Mouse (Mus musculus): Measurements from ENCODE around the gene Vegfc. TPM values are rescaled to one million over a fixed set of nuclear protein-coding genes. Genes with fewer than 3 reads are reported as not detected.

The Vegfc gene
- 6.1 and 7.9 TPM in 2 replicates for polyA plus RNA-seq (2016; fragmentation: Nextera tagmentation; extraction: Ambion mirVana)

GRCm38 (mm10) chr8:54077271-54078120 is at the start of gene Vegfc:
Gene Vegfc (plus strand): TSS chr8:54077606.
- H3K4me2 ChIP-seq (replicated peaks), result peak within 1 kb of the TSS; percentile 79
- H3K27me3 ChIP-seq (replicated peaks), result no peaks in the 10 kb centered on the region
- peak within 1 kb of the TSS; percentile 73 for H3K4me3 ChIP-seq
- peak within 1 kb of the TSS; percentile 75 for H3K9ac ChIP-seq
- peaks cover 4% of the 10 kb centered on the region; the same call in 1 of the 2 replicates for H3K4me1 ChIP-seq
- peak within 1 kb of the TSS; percentile 57; the same call in 1 of the 2 replicates for H3K27ac ChIP-seq
- H3K36me3 ChIP-seq, result no peaks in the 10 kb centered on the region
- peak; percentile 86 for ATAC-seq (ENCODE audit: low FRiP score, low read depth)
- under 1% methylated on average over 69 of the region's 79 CpGs for WGBS
- H3K9me3 ChIP-seq, result no peaks in the 10 kb centered on the region

- no peak for ATAC-seq (ENCODE audit: low FRiP score, low read depth)
- Histone ChIP-seq H3K9me3 (no peaks in the 10 kb centered on the region), H3K36me3 (no peaks in the 10 kb centered on the region), H3K4me1 (no peaks in the 10 kb centered on the region), H3K9ac (no peak overlapping the region), H3K27ac (no peak overlapping the region), H3K4me3 (no peak overlapping the region), H3K27me3 (replicated peaks) (no peaks in the 10 kb centered on the region), H3K4me2 (replicated peaks) (no peak overlapping the region)
- 78% methylated on average over 1 of the region's 1 CpGs for WGBS
Measured at GRCm38 (mm10) chr8:54034584-54034983, 42.8 kb upstream of the Vegfc start.

- Histone ChIP-seq H3K9me3 (no peaks in the 10 kb centered on the region), H3K4me3 (no peak overlapping the region), H3K4me1 (no peaks in the 10 kb centered on the region), H3K27me3 (replicated peaks) (no peaks in the 10 kb centered on the region), H3K9ac (no peak overlapping the region), H3K4me2 (replicated peaks) (no peak overlapping the region), H3K36me3 (no peaks in the 10 kb centered on the region), H3K27ac (no peak overlapping the region)
- ATAC-seq (ENCODE audit: low FRiP score, low read depth), result no peak
- WGBS, result 52% methylated on average over 1 of the region's 1 CpGs
Measured at GRCm38 (mm10) chr8:54042601-54043000, 34.8 kb upstream of the Vegfc start.

- no peak overlapping the region for H3K4me3 ChIP-seq
- no peak overlapping the region for H3K27ac ChIP-seq
- no peak overlapping the region for H3K4me2 ChIP-seq (replicated peaks)
- H3K4me1 ChIP-seq, result no peaks in the 10 kb centered on the region
- H3K27me3 ChIP-seq (replicated peaks), result no peaks in the 10 kb centered on the region
- H3K9ac ChIP-seq, result no peak overlapping the region
- H3K36me3 ChIP-seq, result no peaks in the 10 kb centered on the region
- no peak for ATAC-seq (ENCODE audit: low FRiP score, low read depth)
- no peaks in the 10 kb centered on the region for H3K9me3 ChIP-seq
- 94% methylated on average over 1 of the region's 1 CpGs for WGBS
Measured at GRCm38 (mm10) chr8:54043468-54043867, 33.9 kb upstream of the Vegfc start.

GRCm38 (mm10) chr8:54053210-54053609 is 24.2 kb upstream of the Vegfc start:
- no peak overlapping the region for H3K9ac ChIP-seq
- no peaks in the 10 kb centered on the region for H3K4me1 ChIP-seq
- no peak overlapping the region for H3K4me2 ChIP-seq (replicated peaks)
- H3K9me3 ChIP-seq, result no peaks in the 10 kb centered on the region
- WGBS, result 26% methylated on average over 1 of the region's 1 CpGs
- no peaks in the 10 kb centered on the region for H3K36me3 ChIP-seq
- no peak overlapping the region for H3K27ac ChIP-seq
- no peaks in the 10 kb centered on the region for H3K27me3 ChIP-seq (replicated peaks)
- H3K4me3 ChIP-seq, result no peak overlapping the region
- ATAC-seq (ENCODE audit: low FRiP score, low read depth), result peak; percentile 71; the same call in 1 of the 2 replicates

GRCm38 (mm10) chr8:54065492-54065891 is 11.9 kb upstream of the Vegfc start:
- Histone ChIP-seq H3K9ac (no peak overlapping the region), H3K27ac (no peak overlapping the region), H3K4me1 (no peaks in the 10 kb centered on the region), H3K4me2 (replicated peaks) (no peak overlapping the region), H3K4me3 (no peak overlapping the region), H3K9me3 (no peaks in the 10 kb centered on the region), H3K36me3 (no peaks in the 10 kb centered on the region), H3K27me3 (replicated peaks) (no peaks in the 10 kb centered on the region)
- 71% methylated on average over 4 of the region's 4 CpGs for WGBS
- ATAC-seq (ENCODE audit: low FRiP score, low read depth), result no peak

- 0 out of 2 replicates have a peak overlapping the region, but pooled peaks have one; percentile 75 for H3K9ac ChIP-seq
- ATAC-seq (ENCODE audit: low FRiP score, low read depth), result no peak
- H3K4me3 ChIP-seq, result peak overlapping the region; percentile 73; the same call in 1 of the 2 replicates
- H3K9me3 ChIP-seq, result no peaks in the 10 kb centered on the region
- H3K36me3 ChIP-seq, result no peaks in the 10 kb centered on the region
- peaks cover 4% of the 10 kb centered on the region; the same call in 1 of the 2 replicates for H3K4me1 ChIP-seq
- H3K27me3 ChIP-seq (replicated peaks), result no peaks in the 10 kb centered on the region
- WGBS, result 74% methylated on average over 1 of the region's 1 CpGs
- H3K27ac ChIP-seq, result no peak overlapping the region
- peak overlapping the region; percentile 79 for H3K4me2 ChIP-seq (replicated peaks)
Measured at GRCm38 (mm10) chr8:54076301-54076700, 1.1 kb upstream of the Vegfc start.

GRCm38 (mm10) chr8:54076791-54077270 is 575 bp upstream of the Vegfc start:
- Histone ChIP-seq H3K27ac (peak overlapping the region; percentile 57; the same call in 1 of the 2 replicates), H3K36me3 (no peaks in the 10 kb centered on the region), H3K4me3 (peak overlapping the region; percentile 73), H3K9ac (peak overlapping the region; percentile 75), H3K27me3 (replicated peaks) (no peaks in the 10 kb centered on the region), H3K4me1 (peaks cover 4% of the 10 kb centered on the region; the same call in 1 of the 2 replicates), H3K4me2 (replicated peaks) (peak overlapping the region; percentile 79), H3K9me3 (no peaks in the 10 kb centered on the region)
- WGBS, result 1% methylated on average over 16 of the region's 28 CpGs
- peak; percentile 94 for ATAC-seq (ENCODE audit: low FRiP score, low read depth)

GRCm38 (mm10) chr8:54078121-54078440 is 675 bp downstream of the Vegfc start:
- Histone ChIP-seq H3K27ac (no peak overlapping the region), H3K9ac (peak overlapping the region; percentile 75; the same call in 1 of the 2 replicates), H3K27me3 (replicated peaks) (no peaks in the 10 kb centered on the region), H3K9me3 (no peaks in the 10 kb centered on the region), H3K4me2 (replicated peaks) (peak overlapping the region; percentile 79), H3K36me3 (no peaks in the 10 kb centered on the region), H3K4me3 (peak overlapping the region; percentile 73), H3K4me1 (peaks cover 4% of the 10 kb centered on the region; the same call in 1 of the 2 replicates)
- WGBS, result 3% methylated on average over 1 of the region's 1 CpGs
- no peak for ATAC-seq (ENCODE audit: low FRiP score, low read depth)

- WGBS, result 41% methylated on average over 11 of the region's 11 CpGs
- H3K4me2 ChIP-seq (replicated peaks), result peak overlapping the region; percentile 39
- no peak overlapping the region for H3K27ac ChIP-seq
- peaks cover 4% of the 10 kb centered on the region; the same call in 1 of the 2 replicates for H3K4me1 ChIP-seq
- no peaks in the 10 kb centered on the region for H3K27me3 ChIP-seq (replicated peaks)
- no peak overlapping the region for H3K9ac ChIP-seq
- H3K36me3 ChIP-seq, result no peaks in the 10 kb centered on the region
- ATAC-seq (ENCODE audit: low FRiP score, low read depth), result no peak
- H3K9me3 ChIP-seq, result no peaks in the 10 kb centered on the region
- H3K4me3 ChIP-seq, result no peak overlapping the region
Measured at GRCm38 (mm10) chr8:54079001-54079400, 1.6 kb downstream of the Vegfc start.

GRCm38 (mm10) chr8:54079601-54080000 is 2.2 kb downstream of the Vegfc start:
- Histone ChIP-seq H3K36me3 (no peaks in the 10 kb centered on the region), H3K4me2 (replicated peaks) (no peak overlapping the region), H3K27me3 (replicated peaks) (no peaks in the 10 kb centered on the region), H3K4me1 (peaks cover 4% of the 10 kb centered on the region; the same call in 1 of the 2 replicates), H3K9ac (no peak overlapping the region), H3K9me3 (no peaks in the 10 kb centered on the region), H3K4me3 (no peak overlapping the region), H3K27ac (no peak overlapping the region)
- ATAC-seq (ENCODE audit: low FRiP score, low read depth), result no peak

- WGBS, result 89% methylated on average over 6 of the region's 6 CpGs
Measured at GRCm38 (mm10) chr8:54085896-54086295, 8.5 kb downstream of the Vegfc start.

More at GRCm38 (mm10) chr8:54085896-54086295, 8.5 kb downstream of the Vegfc start:
- Histone ChIP-seq H3K9ac (no peak overlapping the region), H3K4me1 (no peaks in the 10 kb centered on the region), H3K4me2 (replicated peaks) (no peak overlapping the region), H3K9me3 (no peaks in the 10 kb centered on the region), H3K27ac (no peak overlapping the region), H3K27me3 (replicated peaks) (no peaks in the 10 kb centered on the region), H3K4me3 (no peak overlapping the region), H3K36me3 (no peaks in the 10 kb centered on the region)
- ATAC-seq (ENCODE audit: low FRiP score, low read depth), result no peak

Data from neural tube, embryonic 12.5 days (tissue).